Mouse (Mus musculus) midbrain, embryonic 11.5 days (tissue): ENCODE data around the gene Hoxb8. TPM values are rescaled to one million over a fixed set of nuclear protein-coding genes. Genes with fewer than 3 reads are reported as not detected.

Experiments
- ATAC-seq: fragments of 200-750 bp; cut with Nextera tagmentation; 2 replicates; pipeline ENCODE4 v1.8.0; 2017; ENCODE audit warnings: moderate TSS enrichment, moderate library complexity; ENCODE audit not compliant: low FRiP score
- DNase-seq: peaks from one replicate; pipeline ENCODE4 v3.0.0; 2015; ENCODE audit warnings: low spot score; ENCODE audit errors: missing footprints
- H3K27ac ChIP-seq: fragments of 300-500 bp; sonication (generic); 2 replicates; pipeline ENCODE4 v1.5.1; 2014; ENCODE audit warnings: low read depth, low read length
- H3K27me3 ChIP-seq: fragments of 300-500 bp; sonication (generic); 2 replicates; pipeline ENCODE4 v1.6.1; 2014; ENCODE audit warnings: mild to moderate bottlenecking, low read length, moderate library complexity, mixed read lengths; ENCODE audit not compliant: control insufficient read depth, insufficient read depth
- H3K36me3 ChIP-seq: fragments of 300-500 bp; sonication (generic); 2 replicates; pipeline ENCODE4 v1.6.1; 2014; ENCODE audit warnings: mild to moderate bottlenecking, low read length, moderate library complexity, mixed read lengths; ENCODE audit not compliant: control insufficient read depth, insufficient read depth
- H3K4me1 ChIP-seq: fragments of 300-500 bp; sonication (generic); 2 replicates; pipeline ENCODE4 v1.6.1; 2014; ENCODE audit warnings: low read length; ENCODE audit not compliant: control insufficient read depth, insufficient read depth
- H3K4me2 ChIP-seq: fragments of 300-500 bp; sonication (generic); 2 replicates; pipeline ENCODE4 v1.6.1; 2014; ENCODE audit warnings: mild to moderate bottlenecking, moderate library complexity
- H3K4me3 ChIP-seq: fragments of 300-500 bp; sonication (generic); 2 replicates; pipeline ENCODE4 v1.5.1; 2014; ENCODE audit warnings: low read depth, low read length
- H3K9ac ChIP-seq: fragments of 300-500 bp; sonication (generic); 2 replicates; pipeline ENCODE4 v1.6.1; 2014; ENCODE audit warnings: low read length
- H3K9me3 ChIP-seq: fragments of 300-500 bp; sonication (generic); 2 replicates; pipeline ENCODE4 v1.6.1; 2016; ENCODE audit warnings: low read length; ENCODE audit not compliant: control insufficient read depth
- WGBS: fragments of 180-500 bp; shearing (Covaris S2); extraction: QIAGEN DNeasy Blood & Tissue Kit; methylation state at CpG from one replicate; pipeline ENCODE4 v1.1.7; 2014; 5-methylcytosine and 5-hydroxymethylcytosine counted together
- polyA plus RNA-seq: library from polyadenylated mRNA; unstranded; fragments of >200 nt; fragmentation: Nextera tagmentation; extraction: Ambion mirVana; gene quantifications from 2 replicates; pipeline ENCODE4 v1.2.1, GENCODE M21; 2014

Gene Hoxb8
- polyA plus RNA-seq, 1 experiment from 2014 or later = not detected

- no peaks in the 10 kb centered on the region for H3K36me3 ChIP-seq
- H3K9ac ChIP-seq = no peak overlapping the region
- H3K4me3 ChIP-seq = no peak overlapping the region
- H3K27ac ChIP-seq = no peak overlapping the region
- 0% methylated on average over 2 of the region's 2 CpGs for WGBS
- no peak for ATAC-seq
- H3K9me3 ChIP-seq = no peaks in the 10 kb centered on the region
- no peak for DNase-seq
- H3K27me3 ChIP-seq = peaks cover 100% of the 10 kb centered on the region
- H3K4me1 ChIP-seq = no peaks in the 10 kb centered on the region
- no peak overlapping the region for H3K4me2 ChIP-seq
Observed at GRCm38 (mm10) chr11:96296997-96297396, 15.3 kb downstream of the Hoxb8 start.

GRCm38 (mm10) chr11:96297428-96297827 is 15.7 kb downstream of the Hoxb8 start:
- no peak overlapping the region for H3K4me2 ChIP-seq
- no peak for ATAC-seq
- no peak overlapping the region for H3K27ac ChIP-seq
- no peaks in the 10 kb centered on the region for H3K9me3 ChIP-seq
- no peak overlapping the region for H3K9ac ChIP-seq
- 4% methylated on average over 3 of the region's 3 CpGs for WGBS
- no peaks in the 10 kb centered on the region for H3K4me1 ChIP-seq
- no peaks in the 10 kb centered on the region for H3K36me3 ChIP-seq
- peaks cover 100% of the 10 kb centered on the region for H3K27me3 ChIP-seq
- no peak overlapping the region for H3K4me3 ChIP-seq
- peak; percentile 92 for DNase-seq

GRCm38 (mm10) chr11:96297968-96298635 is 16.4 kb downstream of the Hoxb8 start:
- Histone ChIP-seq H3K4me2 (no peak overlapping the region), H3K36me3 (no peaks in the 10 kb centered on the region), H3K27me3 (peaks cover 100% of the 10 kb centered on the region), H3K9me3 (no peaks in the 10 kb centered on the region), H3K4me1 (no peaks in the 10 kb centered on the region), H3K4me3 (no peak overlapping the region), H3K9ac (no peak overlapping the region), H3K27ac (no peak overlapping the region)
- no peak for ATAC-seq
- DNase-seq = peak; percentile 93
- WGBS = 3% methylated on average over 11 of the region's 11 CpGs

- Histone ChIP-seq H3K9me3 (no peaks in the 10 kb centered on the region), H3K4me1 (no peaks in the 10 kb centered on the region), H3K27me3 (peaks cover 100% of the 10 kb centered on the region), H3K36me3 (no peaks in the 10 kb centered on the region), H3K4me3 (no peak overlapping the region), H3K27ac (no peak overlapping the region), H3K4me2 (no peak overlapping the region), H3K9ac (no peak overlapping the region)
- ATAC-seq = no peak
- DNase-seq = peak; percentile 95
- WGBS = under 1% methylated on average over 66 of the region's 66 CpGs
Observed at GRCm38 (mm10) chr11:96298895-96299667, 17.4 kb downstream of the Hoxb8 start.

GRCm38 (mm10) chr11:96299781-96300180 is 18.1 kb downstream of the Hoxb8 start:
- Histone ChIP-seq H3K9ac (no peak overlapping the region), H3K4me2 (no peak overlapping the region), H3K36me3 (no peaks in the 10 kb centered on the region), H3K4me3 (no peak overlapping the region), H3K27me3 (peaks cover 100% of the 10 kb centered on the region), H3K27ac (no peak overlapping the region), H3K9me3 (no peaks in the 10 kb centered on the region), H3K4me1 (no peaks in the 10 kb centered on the region)
- DNase-seq = no peak
- no peak for ATAC-seq
- WGBS = under 1% methylated on average over 9 of the region's 9 CpGs

GRCm38 (mm10) chr11:96300354-96301063 is 18.8 kb downstream of the Hoxb8 start:
- 2% methylated on average over 35 of the region's 35 CpGs for WGBS
- Histone ChIP-seq H3K9ac (no peak overlapping the region), H3K4me3 (no peak overlapping the region)

GRCm38 (mm10) chr11:96301064-96301431 is 19.3 kb downstream of the Hoxb8 start:
- ATAC-seq = no peak
- Histone ChIP-seq H3K36me3 (no peaks in the 10 kb centered on the region), H3K27me3 (peaks cover 100% of the 10 kb centered on the region), H3K4me2 (no peak overlapping the region), H3K4me1 (no peaks in the 10 kb centered on the region), H3K9ac (no peak overlapping the region), H3K4me3 (no peak overlapping the region), H3K27ac (no peak overlapping the region), H3K9me3 (no peaks in the 10 kb centered on the region)
- WGBS = 5% methylated on average over 10 of the region's 10 CpGs
- DNase-seq = peak; percentile 94

More at GRCm38 (mm10) chr11:96300354-96301063, 18.8 kb downstream of the Hoxb8 start:
- DNase-seq = peak; percentile 94
- Histone ChIP-seq H3K36me3 (no peaks in the 10 kb centered on the region), H3K27ac (no peak overlapping the region), H3K9me3 (no peaks in the 10 kb centered on the region), H3K4me1 (no peaks in the 10 kb centered on the region), H3K27me3 (peaks cover 100% of the 10 kb centered on the region), H3K4me2 (no peak overlapping the region)
- no peak for ATAC-seq

GRCm38 (mm10) chr11:96301837-96302236 is 20.1 kb downstream of the Hoxb8 start:
- WGBS = 1% methylated on average over 15 of the region's 15 CpGs
- H3K4me3 ChIP-seq = no peak overlapping the region
- peak; percentile 94 for DNase-seq
- ATAC-seq = no peak
- no peak overlapping the region for H3K9ac ChIP-seq
- H3K9me3 ChIP-seq = no peaks in the 10 kb centered on the region
- H3K27me3 ChIP-seq = peaks cover 100% of the 10 kb centered on the region
- no peak overlapping the region for H3K27ac ChIP-seq
- H3K4me2 ChIP-seq = no peak overlapping the region
- H3K36me3 ChIP-seq = no peaks in the 10 kb centered on the region
- H3K4me1 ChIP-seq = no peaks in the 10 kb centered on the region
